Mouse (Mus musculus) liver, embryonic 18 days (tissue): Measurements from ENCODE around the gene Nckap1. TPM values are rescaled to one million over a fixed set of nuclear protein-coding genes. Genes with fewer than 3 reads are reported as not detected.

Experiments
- polyA plus RNA-seq: library from polyadenylated mRNA; depleted of rRNA; stranded (reverse); fragments of >200 nt; gene quantifications from 2 replicates; pipeline ENCODE4 v1.2.3, GENCODE M21; 2012; rRNA removed

Gene Nckap1
- 13.8 and 14.3 TPM in 2 replicates for polyA plus RNA-seq

GRCm38 (mm10) chr2:80581043-80581711 is at the start of gene Nckap1:
Gene Nckap1 (minus strand): TSS chr2:80581380.

DNA sequence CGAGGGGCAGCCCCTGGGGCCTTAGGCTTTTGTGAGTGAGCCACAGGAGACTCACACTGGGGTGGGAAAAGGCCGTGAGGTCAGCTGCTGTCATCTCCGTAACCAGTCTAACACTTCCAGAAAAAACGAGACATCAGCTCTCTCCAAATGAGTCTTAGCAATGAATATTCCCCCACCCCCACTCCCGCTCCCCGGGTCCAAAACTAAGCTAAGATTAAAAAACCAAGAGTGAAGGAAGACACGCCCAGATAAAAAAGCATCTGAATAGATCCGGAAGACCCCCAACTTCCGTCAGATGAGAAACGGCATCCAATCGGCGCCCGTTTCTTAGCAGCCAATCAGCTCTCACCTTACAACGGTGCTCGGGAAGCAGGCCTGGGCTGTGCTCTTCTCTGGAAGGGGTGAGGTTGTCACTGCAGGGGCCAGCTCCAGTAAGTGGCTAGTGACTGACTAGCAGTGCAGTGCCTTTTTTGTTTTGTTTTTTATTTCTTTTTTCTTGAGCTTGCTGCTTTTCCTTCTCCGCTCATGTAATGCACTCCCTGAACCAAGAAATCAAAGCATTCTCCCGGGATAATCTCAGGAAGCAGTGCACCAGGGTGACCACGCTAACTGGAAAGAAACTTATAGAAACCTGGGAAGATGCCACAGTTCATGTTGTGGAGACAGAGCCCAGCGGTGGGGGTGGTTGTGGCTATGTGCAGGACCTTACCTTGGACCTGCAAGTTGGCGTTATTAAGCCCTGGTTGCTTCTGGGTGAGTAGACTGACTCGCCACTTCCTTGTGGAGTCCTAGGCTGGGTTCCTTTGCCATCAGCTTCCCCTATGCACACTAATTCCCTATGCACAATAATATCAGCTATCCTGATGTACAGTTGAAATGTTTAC is 35.9 kb upstream of the Nckap1 start, which contains the start of the genes Dusp19 and Nup35:
Gene Dusp19 (plus strand): TSS at position 192 of the 884 bp plus-strand sequence.
Gene Nup35 (plus strand): TSS at position 383 of the 884 bp plus-strand sequence.

Other genes starting within 250 kb of the Nckap1 start
- 0.44 and 0.45 TPM in 2 replicates for gene Frzb, start 133.8 kb downstream of the Nckap1 start, polyA plus RNA-seq
- 2.9 and 3.5 TPM in 2 replicates for gene Dusp19, start 35.7 kb upstream of the Nckap1 start, polyA plus RNA-seq
- gene Nup35, start 35.9 kb upstream of the Nckap1 start, polyA plus RNA-seq: 14.5 and 14.7 TPM in 2 replicates